Mouse (Mus musculus): Measurements from ENCODE around the gene Taar7b. TPM values are rescaled to one million over a fixed set of nuclear protein-coding genes. Genes with fewer than 3 reads are reported as not detected.

Taar7b gene
- polyA plus RNA-seq (2012; rRNA removed) = not detected in 2 replicates

DNA sequence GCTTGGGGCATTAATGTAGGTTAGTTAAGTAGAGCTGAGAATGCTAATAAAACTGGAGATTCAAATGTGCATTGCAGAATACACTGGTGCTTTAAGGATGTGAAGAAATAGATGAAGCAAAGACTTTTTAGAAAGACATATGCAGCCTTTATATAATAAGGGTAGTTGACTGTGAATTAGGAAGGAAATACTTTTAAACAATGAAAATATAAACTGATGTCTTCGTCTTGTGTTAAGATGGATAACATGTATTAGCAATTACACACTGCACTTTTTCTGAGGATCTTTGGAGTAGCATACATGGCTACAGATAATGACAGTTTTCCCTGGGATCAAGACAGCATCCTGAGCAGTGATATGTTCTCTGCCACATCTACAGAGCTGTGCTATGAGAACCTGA lies at the start of gene Taar7b:
Gene Taar7b (plus strand): TSS at position 301 of the 400 bp plus-strand sequence.

GRCm38 (mm10) chr10:23960444-23960915 lies 39.3 kb upstream of the Taar7b start, which contains the start of gene Taar4:
Taar4 (plus strand) TSS chr10:23960494.

DNA sequence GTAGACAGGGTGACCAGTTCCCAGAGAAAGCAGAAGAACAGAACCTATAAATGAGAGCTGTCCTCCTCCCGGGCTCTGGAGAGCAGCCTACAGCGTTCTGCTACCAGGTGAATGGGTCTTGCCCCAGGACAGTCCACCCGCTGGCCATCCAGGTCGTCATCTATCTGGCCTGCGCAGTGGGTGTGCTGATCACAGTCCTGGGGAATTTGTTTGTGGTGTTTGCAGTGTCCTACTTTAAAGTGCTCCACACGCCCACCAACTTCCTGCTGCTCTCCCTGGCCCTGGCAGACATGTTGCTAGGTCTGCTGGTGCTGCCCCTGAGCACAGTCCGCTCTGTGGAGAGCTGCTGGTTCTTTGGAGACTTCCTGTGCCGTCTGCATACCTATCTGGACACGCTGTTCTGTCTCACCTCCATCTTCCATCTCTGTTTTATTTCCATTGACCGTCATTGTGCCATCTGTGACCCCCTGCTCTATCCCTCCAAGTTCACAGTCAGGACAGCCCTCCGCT lies 29.0 kb upstream of the Taar7b start, which contains the start of gene Taar5:
Gene Taar5 (plus strand): TSS at position 51 of the 510 bp plus-strand sequence.

GRCm38 (mm10) chr10:23985546-23985945 lies 14.2 kb upstream of the Taar7b start, which contains the start of gene Taar6:
Taar6 (minus strand) TSS chr10:23985646.

GRCm38 (mm10) chr10:23993381-23993780 lies 6.4 kb upstream of the Taar7b start, which contains the start of gene Taar7a:
Taar7a (minus strand) TSS chr10:23993481.

DNA sequence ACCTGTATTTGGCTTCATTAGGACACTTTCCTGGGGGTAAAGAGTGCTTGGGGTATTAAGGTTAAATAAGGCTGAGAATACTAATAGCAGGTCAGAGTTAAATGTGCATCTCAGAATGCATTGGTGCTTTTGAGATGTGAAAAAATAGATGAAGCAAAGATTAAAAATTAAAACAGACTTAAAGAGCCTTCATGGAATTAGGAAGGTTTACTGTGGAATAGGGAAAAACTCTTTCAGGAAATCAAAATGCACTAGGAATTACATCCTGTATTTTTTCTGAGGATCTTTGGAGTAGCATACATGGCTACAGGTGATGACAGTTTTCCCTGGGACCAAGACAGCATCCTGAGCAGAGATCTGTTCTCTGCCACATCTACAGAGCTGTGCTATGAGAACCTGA lies 27.2 kb downstream of the Taar7b start, which contains the start of gene Taar7d:
Gene Taar7d (plus strand): TSS at position 301 of the 400 bp plus-strand sequence.

GRCm38 (mm10) chr10:24037314-24037713 lies 37.6 kb downstream of the Taar7b start, which contains the start of gene Taar7e:
Taar7e (plus strand) TSS chr10:24037614.

DNA sequence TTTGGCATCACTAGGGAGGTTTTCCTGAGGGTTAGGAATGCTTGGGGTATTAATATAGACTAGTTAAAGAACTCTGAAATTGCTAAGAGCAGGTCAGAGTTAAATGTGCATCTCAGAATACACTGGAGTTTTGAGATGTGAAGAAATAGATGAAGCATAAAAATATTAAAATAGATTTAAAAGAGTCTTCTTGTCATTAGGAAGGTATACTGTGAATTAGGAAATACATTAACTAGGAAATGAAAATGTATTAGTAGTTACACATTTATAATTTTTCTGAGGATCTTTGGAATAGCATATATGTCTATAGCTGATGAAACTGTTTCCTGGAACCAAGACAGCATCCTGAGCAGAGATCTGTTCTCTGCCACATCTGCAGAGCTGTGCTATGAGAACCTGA lies 49.5 kb downstream of the Taar7b start, which contains the start of gene Taar7f:
Gene Taar7f (plus strand): TSS at position 301 of the 400 bp plus-strand sequence.

Other genes starting within 250 kb of the Taar7b start
- 3,495 and 3,764 TPM in 2 replicates for gene Rps12, start 212.7 kb upstream of the Taar7b start, polyA plus RNA-seq (2012; rRNA removed)
- gene Slc18b1, start 203.0 kb upstream of the Taar7b start, polyA plus RNA-seq (2012; rRNA removed) = 26.0 and 26.3 TPM in 2 replicates
- 0.05 TPM in 1 of 2 replicates, not detected in the other for gene Vnn3, start 148.5 kb upstream of the Taar7b start, polyA plus RNA-seq (2012; rRNA removed)
- 0.17 and 0.50 TPM in 2 replicates for gene Vnn1, start 105.3 kb upstream of the Taar7b start, polyA plus RNA-seq (2012; rRNA removed)
- gene Taar1, start 79.6 kb upstream of the Taar7b start, polyA plus RNA-seq (2012; rRNA removed) = not detected in 2 replicates
- gene Taar2, start 61.4 kb upstream of the Taar7b start, polyA plus RNA-seq (2012; rRNA removed) = not detected in 2 replicates
- not detected in 2 replicates for gene Taar3, start 50.4 kb upstream of the Taar7b start, polyA plus RNA-seq (2012; rRNA removed)
- gene Taar4, start 39.4 kb upstream of the Taar7b start, polyA plus RNA-seq (2012; rRNA removed) = not detected in 2 replicates
- gene Taar5, start 29.2 kb upstream of the Taar7b start, polyA plus RNA-seq (2012; rRNA removed) = 0.18 and 0.93 TPM in 2 replicates
- gene Taar6, start 14.3 kb upstream of the Taar7b start, polyA plus RNA-seq (2012; rRNA removed) = not detected in 2 replicates
- not detected in 2 replicates for gene Taar7a, start 6.5 kb upstream of the Taar7b start, polyA plus RNA-seq (2012; rRNA removed)
- not detected in 2 replicates for gene Taar7d, start 27.3 kb downstream of the Taar7b start, polyA plus RNA-seq (2012; rRNA removed)
- not detected in 2 replicates for gene Taar7e, start 37.7 kb downstream of the Taar7b start, polyA plus RNA-seq (2012; rRNA removed)
- not detected in 2 replicates for gene Taar7f, start 49.6 kb downstream of the Taar7b start, polyA plus RNA-seq (2012; rRNA removed)
- gene Taar8a, start 76.6 kb downstream of the Taar7b start, polyA plus RNA-seq (2012; rRNA removed) = not detected in 2 replicates
- gene Taar8b, start 92.4 kb downstream of the Taar7b start, polyA plus RNA-seq (2012; rRNA removed) = not detected in 2 replicates
- not detected in 2 replicates for gene Taar8c, start 102.0 kb downstream of the Taar7b start, polyA plus RNA-seq (2012; rRNA removed)
- not detected in 2 replicates for gene Taar9, start 109.6 kb downstream of the Taar7b start, polyA plus RNA-seq (2012; rRNA removed)
- 160 and 189 TPM in 2 replicates for gene Stx7, start 149.4 kb downstream of the Taar7b start, polyA plus RNA-seq (2012; rRNA removed)
- 3.6 and 11.7 TPM in 2 replicates for gene Moxd1, start 223.6 kb downstream of the Taar7b start, polyA plus RNA-seq (2012; rRNA removed)